Comparison of ENCODE assay signal across 10 mouse cellular contexts in the genomic region with DNA sequence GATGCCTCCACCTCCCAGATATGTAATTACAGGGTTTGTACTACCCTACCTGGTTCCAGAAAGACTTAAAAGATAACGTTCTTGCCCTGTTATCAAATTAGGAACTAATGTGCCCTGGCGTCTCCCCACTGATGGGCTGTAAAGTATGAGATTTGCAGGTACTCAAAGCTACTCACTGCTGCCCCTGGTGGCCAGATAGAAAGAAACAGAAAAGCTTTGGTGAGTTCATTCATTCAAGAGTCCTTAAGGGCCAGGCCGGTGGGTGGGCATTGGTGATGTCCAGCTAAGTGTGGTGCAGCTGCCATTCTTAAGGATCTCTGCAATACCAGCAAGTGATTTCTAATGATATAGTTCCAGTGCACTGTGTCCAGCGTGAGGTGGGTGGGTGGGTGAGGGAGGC. TPM values are rescaled to one million over a fixed set of nuclear protein-coding genes. Genes with fewer than 3 reads are reported as not detected.
DNase-seq lines count a peak whose midpoint lies in the region; ATAC-seq lines count a peak whose summit lies in the region.
"Had no signal": no experiment of that assay in that cellular context is flagged by ENCODE, and none has a peak within 500 bp of the region (broad histone marks: within the 10 kb centered on the region; RNA-seq: fewer than 3 reads in every experiment).

No protein-coding gene starts in this region.

- no peaks in the 10 kb centered on the region for H3K36me3 ChIP-seq in heart, embryonic 11.5 days (ENCODE audit: control insufficient read depth, insufficient read depth, low read length)
- no peaks in the 10 kb centered on the region for H3K36me3 ChIP-seq in limb, embryonic 10.5 days

- peaks cover 4% of the 10 kb centered on the region; the same call in 1 of the 2 replicates for H3K4me1 ChIP-seq in heart, embryonic 11.5 days (ENCODE audit: control insufficient read depth, insufficient read depth, low read length)
- peaks cover 23% of the 10 kb centered on the region for H3K4me1 ChIP-seq in limb, embryonic 10.5 days

- DNase-seq in heart, adult 11 months: peak; percentile 89
- DNase-seq in 3T3-L1 (ENCODE audit: low read depth, low spot score) (peak; percentile 65), MN1 (ENCODE audit: low spot score) (peak; percentile 24)
- DNase-seq in limb, embryonic 10.5 days (ENCODE audit: low spot score): peak; percentile 44
- DNase-seq in thymus, postnatal 0 days (ENCODE audit: low spot score): peak; percentile 57
- no peak for DNase-seq in gastrocnemius, postnatal 10 days

- no peaks in the 10 kb centered on the region for H3K27me3 ChIP-seq in heart, embryonic 11.5 days (ENCODE audit: control insufficient read depth, insufficient read depth, low read length)
- no peaks in the 10 kb centered on the region for H3K27me3 ChIP-seq in limb, embryonic 10.5 days (ENCODE audit: low read depth, poor library complexity, severe bottlenecking)

- H3K9ac ChIP-seq in heart, embryonic 11.5 days (ENCODE audit: low read depth, low read length): no peak overlapping the region

- ATAC-seq in heart, embryonic 11.5 days (replicated peaks; ENCODE audit: insufficient number of reproducible peaks, low FRiP score, low TSS enrichment): no peak
- ATAC-seq in inflammation-experienced regulatory T-cells, adult 6 months: no peak

- no peak overlapping the region for H3K4me2 ChIP-seq in heart, embryonic 11.5 days

- no peak overlapping the region for H3K27ac ChIP-seq in heart, embryonic 11.5 days (ENCODE audit: low read depth, low read length)
- no peak overlapping the region for H3K27ac ChIP-seq in limb, embryonic 10.5 days

- 75% methylated on average over 4 of the region's 4 CpGs for WGBS in heart, embryonic 11.5 days (ENCODE audit: insufficient replicate concordance)
- WGBS in limb, embryonic 10.5 days: 85% methylated on average over 4 of the region's 4 CpGs

- no peaks in the 10 kb centered on the region for H3K9me3 ChIP-seq in heart, embryonic 11.5 days (replicated peaks; ENCODE audit: control insufficient read depth, low read length)
- no peaks in the 10 kb centered on the region for H3K9me3 ChIP-seq in limb, embryonic 10.5 days (replicated peaks)

- no peak overlapping the region for H3K4me3 ChIP-seq in heart, embryonic 11.5 days (ENCODE audit: low read depth, low read length)
- H3K4me3 ChIP-seq in limb, embryonic 10.5 days: no peak overlapping the region

RNA-seq across cellular contexts. Expression of a gene that starts 2.2 kb away (rescaled TPM):
- polyA plus RNA-seq in heart, embryonic 11.5 days (2014; fragmentation: Nextera tagmentation; extraction: Ambion mirVana): 8.6 and 10.3 TPM in 2 replicates
- polyA plus RNA-seq in limb, embryonic 10.5 days (2016; fragmentation: Nextera tagmentation; extraction: Ambion mirVana): 7.6 and 8.6 TPM in 2 replicates
- polyA plus RNA-seq in thymus, postnatal 0 days (2015; fragmentation: Nextera tagmentation; extraction: Ambion mirVana): 8.9 and 11.5 TPM in 2 replicates
- total RNA-seq in gastrocnemius, postnatal 10 days (2021): 10 to 100 TPM in 1 of 2 experiments, 1 to 10 TPM in 1; 8.7 to 10.3 TPM
- polyA plus RNA-seq in inflammation-experienced regulatory T-cells, adult 6 months (2017; shearing (Covaris generic)): 10 to 100 TPM in 2 of 3 experiments, 1 to 10 TPM in 1; 8.6 to 17.2 (median 12.6) TPM

RNA-seq across cellular contexts. Expression of a gene that starts 23.7 kb away (rescaled TPM):
- not detected in 2 replicates for polyA plus RNA-seq in heart, embryonic 11.5 days (2014; fragmentation: Nextera tagmentation; extraction: Ambion mirVana)
- not detected in 2 replicates for polyA plus RNA-seq in limb, embryonic 10.5 days (2016; fragmentation: Nextera tagmentation; extraction: Ambion mirVana)
- polyA plus RNA-seq in thymus, postnatal 0 days (2015; fragmentation: Nextera tagmentation; extraction: Ambion mirVana): not detected in 2 replicates
- total RNA-seq in gastrocnemius, postnatal 10 days (2021): not detected
- polyA plus RNA-seq in inflammation-experienced regulatory T-cells, adult 6 months (2017; shearing (Covaris generic)): not detected
- total RNA-seq: neutrophil, adult 5-6 weeks had no signal
- polyA plus RNA-seq: intestine, embryonic 14.5 days had no signal
